Comparison of ENCODE assay signal across 10 mouse cellular contexts in genomic region chr9:22624966-22625365, GRCm38 (mm10).
DNase-seq lines count a peak whose midpoint lies in the region; ATAC-seq and TF ChIP-seq lines count a peak whose summit lies in the region.
"Had no signal": no experiment of that assay in that cellular context is flagged by ENCODE, and none has a peak within 500 bp of the region (broad histone marks: within the 10 kb centered on the region; RNA-seq: fewer than 3 reads in every experiment).

No protein-coding gene starts in this region.

- no peaks in the 10 kb centered on the region for H3K36me3 ChIP-seq in ES-E14 (ENCODE audit: control insufficient read depth, insufficient read depth, low read length, poor library complexity, severe bottlenecking)
- no peaks in the 10 kb centered on the region for H3K36me3 ChIP-seq in forebrain, postnatal 0 days (ENCODE audit: insufficient read depth)
- no peaks in the 10 kb centered on the region for H3K36me3 ChIP-seq in neural tube, embryonic 12.5 days
- H3K36me3 ChIP-seq: heart, embryonic 13.5 days; neural tube, embryonic 13.5 days had no signal

- no peaks in the 10 kb centered on the region for H3K9me3 ChIP-seq in ES-E14 (ENCODE audit: control insufficient read depth, insufficient read depth, low read depth, low read length)
- no peaks in the 10 kb centered on the region for H3K9me3 ChIP-seq in forebrain, postnatal 0 days (ENCODE audit: low read length)
- no peaks in the 10 kb centered on the region for H3K9me3 ChIP-seq in neural tube, embryonic 12.5 days
- H3K9me3 ChIP-seq: heart, embryonic 13.5 days; neural tube, embryonic 13.5 days had no signal

- WGBS in forebrain, postnatal 0 days, result 53% methylated on average over 9 of the region's 9 CpGs
- 57% methylated on average over 9 of the region's 9 CpGs for WGBS in neural tube, embryonic 12.5 days

- TF ChIP-seq CTCF in forebrain, postnatal 0 days (IDR thresholded peaks at IDR 0.05; ENCODE audit: low read depth), result peak; percentile 71

- no peaks in the 10 kb centered on the region for H3K27me3 ChIP-seq in forebrain, postnatal 0 days (ENCODE audit: insufficient read depth, low read length)
- no peaks in the 10 kb centered on the region for H3K27me3 ChIP-seq in neural tube, embryonic 12.5 days (replicated peaks)
- H3K27me3 ChIP-seq: heart, embryonic 13.5 days; neural tube, embryonic 13.5 days had no signal

- no peak for ATAC-seq in forebrain, postnatal 0 days
- peak; percentile 56; the same call in 1 of the 2 replicates for ATAC-seq in neural tube, embryonic 12.5 days (ENCODE audit: low FRiP score, low read depth)

- no peak overlapping the region for H3K27ac ChIP-seq in ES-E14 (ENCODE audit: insufficient read depth, low read depth, low read length, poor library complexity, severe bottlenecking)
- no peak overlapping the region for H3K27ac ChIP-seq in forebrain, postnatal 0 days (ENCODE audit: low read depth, low read length)
- H3K27ac ChIP-seq in neural tube, embryonic 12.5 days, result no peak overlapping the region
- H3K27ac ChIP-seq: heart, embryonic 13.5 days; neural tube, embryonic 13.5 days had no signal

- DNase-seq in left cerebral cortex, adult 18-20 months (ENCODE audit: low spot score in 2 of 2), result peak; percentile 49 to 54
- no peak for DNase-seq in left cerebral cortex, adult 8-10 months (ENCODE audit: low spot score in 2 of 2)
- peak; percentile 35 for DNase-seq in ES-E14 (ENCODE audit: low read depth, low spot score)
- DNase-seq in c-Kit-negative CD71-positive TER-119-positive erythroid progenitor cells, embryonic 14.5 days (ENCODE audit: low read depth, low spot score), result peak; percentile 8
- DNase-seq in forebrain, postnatal 0 days, result peak; percentile 58
- DNase-seq in layer of hippocampus, postnatal 36 days, result peak; percentile 6 to 27
- DNase-seq in Muller cell, postnatal 12 days (ENCODE audit: inconsistent ontology term), result no peak

- in situ Hi-C loops in ES-E14 (cut with MboI; ENCODE audit: low sequenced_read_pairs in 2 of 2, unreplicated experiment in 2 of 2), result no loop called here

- H3K9ac ChIP-seq in ES-E14 (ENCODE audit: insufficient read depth, low read depth, low read length, poor library complexity, severe bottlenecking), result no peak overlapping the region
- no peak overlapping the region for H3K9ac ChIP-seq in forebrain, postnatal 0 days
- H3K9ac ChIP-seq in neural tube, embryonic 12.5 days, result no peak overlapping the region
- H3K9ac ChIP-seq: heart, embryonic 13.5 days; neural tube, embryonic 13.5 days had no signal

- no peaks in the 10 kb centered on the region for H3K4me1 ChIP-seq in ES-E14 (ENCODE audit: control insufficient read depth in 2 of 2, insufficient read depth in 2 of 2, low read length in 2 of 2, poor library complexity in 1 of 2)
- no peaks in the 10 kb centered on the region for H3K4me1 ChIP-seq in forebrain, postnatal 0 days (ENCODE audit: insufficient read depth)
- H3K4me1 ChIP-seq in neural tube, embryonic 12.5 days, result no peaks in the 10 kb centered on the region
- H3K4me1 ChIP-seq: heart, embryonic 13.5 days; neural tube, embryonic 13.5 days had no signal

- H3K4me3 ChIP-seq in ES-E14 (ENCODE audit: insufficient read depth in 1 of 2, low read depth in 1 of 2, low read length in 2 of 2, poor library complexity in 1 of 2, severe bottlenecking in 1 of 2), result no peak overlapping the region
- no peak overlapping the region for H3K4me3 ChIP-seq in forebrain, postnatal 0 days (ENCODE audit: low read depth, low read length)
- no peak overlapping the region for H3K4me3 ChIP-seq in neural tube, embryonic 12.5 days
- H3K4me3 ChIP-seq: heart, embryonic 13.5 days; neural tube, embryonic 13.5 days had no signal

- no peak overlapping the region for H3K4me2 ChIP-seq in forebrain, postnatal 0 days (ENCODE audit: low read depth)
- no peak overlapping the region for H3K4me2 ChIP-seq in neural tube, embryonic 12.5 days (replicated peaks)
- H3K4me2 ChIP-seq: heart, embryonic 13.5 days; neural tube, embryonic 13.5 days had no signal

TF ChIP-seq in ES-E14, 5 proteins besides CTCF, POLR2A, EP300 and RAD21:
- TF ChIP-seq ZNF384 (IDR thresholded peaks at IDR 0.05; ENCODE audit: low read depth, low read length) (no peak), HCFC1 (IDR thresholded peaks at IDR 0.05; ENCODE audit: borderline replicate concordance, insufficient read depth, low read length) (no peak), ZC3H11A (IDR thresholded peaks at IDR 0.05; ENCODE audit: borderline replicate concordance, low read depth, low read length) (0 out of 2 replicates have a peak, but pooled peaks have one; percentile 17), CHD2 (IDR thresholded peaks at IDR 0.05; ENCODE audit: low read depth, low read length) (no peak), MAFK (IDR thresholded peaks at IDR 0.05; ENCODE audit: insufficient read depth, low read depth, low read length) (no peak)

Comparison
In these comparisons a context has a peak if more than half of its experiments do, and no peak if none do; other contexts are left out.
1. DNase-seq: peak in left cerebral cortex, adult 18-20 months (2 of 2), ES-E14 (single experiment), c-Kit-negative CD71-positive TER-119-positive erythroid progenitor cells, embryonic 14.5 days (single experiment), forebrain, postnatal 0 days (single experiment) and layer of hippocampus, postnatal 36 days (2 of 2); none in left cerebral cortex, adult 8-10 months (0 of 2) and Muller cell, postnatal 12 days (single experiment).